Mouse (Mus musculus) bone marrow macrophage, adult 2 months (primary cell): ENCODE data around the gene Rnps1.

Experiments used
- CTCF ChIP-seq: IDR thresholded peaks from 2 replicates; pipeline ENCODE4 v1.5.1; 2012; ENCODE audit warnings: low read depth, mild to moderate bottlenecking, low read length, moderate library complexity
- POLR2A ChIP-seq: IDR thresholded peaks from 2 replicates; pipeline ENCODE4 v1.6.1; 2012; ENCODE audit warnings: mild to moderate bottlenecking, low read depth, low read length, borderline replicate concordance

GRCm38 (mm10) chr17:24375094-24375712, 39.2 kb upstream of the Rnps1 start:
- TF ChIP-seq POLR2A (no peak), CTCF (no peak)
